Mouse (Mus musculus) C2C12 (cell line): ENCODE measurements at regions not wholly inside any gene's neighbourhood (a gene's known extent, or its start where the extent isn't known, plus 50 kb on each side); places are given as distances from the start of the nearest gene placed in this dataset.

ENCODE experiments used
- H3K27me3 ChIP-seq: one replicate; pipeline ENCODE4 v1.6.1; 2011; ENCODE audit not compliant: control insufficient read depth, insufficient read depth, insufficient read length
- H3K36me3 ChIP-seq: one replicate; pipeline ENCODE4 v1.6.1; 2011; ENCODE audit not compliant: control insufficient read depth, insufficient read depth
- H3K4me3 ChIP-seq: one replicate; pipeline ENCODE4 v1.5.1; 2011; ENCODE audit warnings: mild to moderate bottlenecking, control low read depth; ENCODE audit not compliant: poor library complexity, insufficient read depth, severe bottlenecking
- H3K79me2 ChIP-seq: one replicate; pipeline ENCODE4 v1.6.1; 2011; ENCODE audit not compliant: control insufficient read depth, insufficient read depth
- H3K79me3 ChIP-seq: one replicate; pipeline ENCODE4 v1.6.1; 2011; ENCODE audit warnings: low read depth, control low read depth
- H3ac ChIP-seq: one replicate; pipeline ENCODE3; 2011; ENCODE audit warnings: low read depth; ENCODE audit not compliant: control insufficient read depth, insufficient read length
- CEBPB ChIP-seq: IDR thresholded peaks from one replicate; pipeline ENCODE4 v1.6.1; 2011; ENCODE audit warnings: low read depth, mild to moderate bottlenecking, control low read depth, moderate library complexity
- CTCF ChIP-seq: IDR thresholded peaks from one replicate; pipeline ENCODE4 v1.5.1; 2011; ENCODE audit not compliant: control insufficient read depth, insufficient read depth, insufficient read length
- FOSL1 ChIP-seq: IDR thresholded peaks from one replicate; pipeline ENCODE4 v1.8.0; 2011; ENCODE audit warnings: mild to moderate bottlenecking, low read length; ENCODE audit not compliant: poor library complexity, insufficient read depth, severe bottlenecking
- MAX ChIP-seq: IDR thresholded peaks from one replicate; pipeline ENCODE4 v1.6.1; 2011; ENCODE audit warnings: mild to moderate bottlenecking, control low read depth
- MYOD1 ChIP-seq: IDR thresholded peaks from one replicate; pipeline ENCODE4 v1.6.1; 2011; ENCODE audit warnings: low read depth; ENCODE audit not compliant: control insufficient read depth, insufficient read length
- MYOG ChIP-seq: IDR thresholded peaks from one replicate; pipeline ENCODE4 v1.6.1; 2011; ENCODE audit not compliant: control insufficient read depth, insufficient read length; ENCODE audit errors: extremely low read depth
- USF1 ChIP-seq: IDR thresholded peaks from one replicate; pipeline ENCODE4 v1.6.1; 2011; ENCODE audit warnings: low read depth, mild to moderate bottlenecking, control low read depth, moderate library complexity

GRCm38 (mm10) chr14:48342944-48343343 is 103.0 kb upstream of the Tmem260 start:
- TF ChIP-seq CTCF (no peak), MYOG (no peak), MAX (no peak), FOSL1 (no peak), MYOD1 (no peak), USF1 (no peak), CEBPB (no peak)
- Histone ChIP-seq H3K36me3 (no peaks in the 10 kb centered on the region), H3K79me3 (no peaks in the 10 kb centered on the region), H3K27me3 (no peaks in the 10 kb centered on the region), H3K79me2 (no peaks in the 10 kb centered on the region), H3K4me3 (no peak overlapping the region), H3ac (no peak overlapping the region)

DNA sequence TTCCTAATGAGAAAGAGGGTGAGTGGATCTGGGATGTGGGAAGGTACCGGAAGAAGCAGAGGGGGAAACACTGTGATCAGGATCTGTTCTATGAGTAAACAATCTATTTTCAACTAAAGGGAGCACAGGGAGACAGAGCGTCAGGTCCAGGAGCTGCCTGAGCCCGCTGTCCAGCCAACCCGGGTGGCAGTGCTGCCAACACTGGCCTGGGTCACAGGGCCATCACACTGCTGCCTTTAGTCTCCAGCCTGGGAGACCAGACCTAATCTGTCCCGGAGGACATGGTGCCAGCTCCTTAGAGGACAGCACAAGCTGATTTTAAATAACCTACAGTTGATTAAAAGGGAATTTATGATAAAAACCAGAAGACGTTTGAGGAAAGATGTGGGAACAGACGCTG is 100.0 kb upstream of the Tmem260 start:
- no peak overlapping the region for H3K4me3 ChIP-seq

DNA sequence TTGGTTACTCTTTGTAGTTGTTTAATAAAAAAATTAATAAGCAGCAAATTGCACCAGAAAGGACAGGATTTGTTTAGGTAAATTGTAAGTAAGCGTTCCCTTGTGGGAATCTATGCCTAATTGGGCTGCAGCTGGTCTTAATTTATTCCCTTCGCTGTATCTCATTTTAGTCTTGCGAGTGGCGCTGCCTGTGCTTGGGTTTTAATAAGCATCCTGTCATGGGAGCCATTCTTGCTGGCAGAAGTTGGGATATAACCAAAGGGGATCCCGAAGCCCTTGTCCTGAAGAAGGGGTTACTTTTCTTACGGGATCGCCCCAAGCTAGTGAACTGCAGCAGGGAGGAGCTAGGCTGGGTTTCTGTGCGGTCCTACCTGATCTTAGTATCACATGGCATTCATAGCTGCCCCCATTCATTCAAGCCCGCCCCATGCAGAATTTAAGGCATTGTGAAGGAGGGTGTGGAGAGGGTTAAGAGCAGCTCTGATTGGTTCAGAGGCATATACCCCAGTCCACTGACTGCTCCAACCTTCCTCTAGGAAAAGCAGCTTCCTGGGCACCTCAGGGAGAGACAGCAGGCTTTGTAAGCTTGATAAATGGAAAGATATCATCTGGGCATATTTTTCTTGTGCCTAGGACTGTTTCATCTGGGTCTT is 96.4 kb upstream of the Tmem260 start:
- no peaks in the 10 kb centered on the region for H3K79me2 ChIP-seq
- H3K4me3 ChIP-seq, result no peak overlapping the region
- no peaks in the 10 kb centered on the region for H3K27me3 ChIP-seq
- TF ChIP-seq CEBPB (no peak), FOSL1 (no peak), CTCF (no peak), USF1 (no peak), MYOG (no peak), MAX (no peak), MYOD1 (no peak)
- no peak overlapping the region for H3ac ChIP-seq
- H3K36me3 ChIP-seq, result no peaks in the 10 kb centered on the region
- no peaks in the 10 kb centered on the region for H3K79me3 ChIP-seq

More for the DNA sequence above, 100.0 kb upstream of the Tmem260 start:
- no peak for TF ChIP-seq FOSL1
- TF ChIP-seq MYOG, result no peak
- no peak for TF ChIP-seq CEBPB
- TF ChIP-seq USF1, result no peak
- no peak for TF ChIP-seq MAX
- no peak for TF ChIP-seq CTCF
- no peak for TF ChIP-seq MYOD1
- H3ac ChIP-seq, result no peak overlapping the region
- no peaks in the 10 kb centered on the region for H3K79me2 ChIP-seq
- no peaks in the 10 kb centered on the region for H3K27me3 ChIP-seq
- no peaks in the 10 kb centered on the region for H3K36me3 ChIP-seq
- no peaks in the 10 kb centered on the region for H3K79me3 ChIP-seq

DNA sequence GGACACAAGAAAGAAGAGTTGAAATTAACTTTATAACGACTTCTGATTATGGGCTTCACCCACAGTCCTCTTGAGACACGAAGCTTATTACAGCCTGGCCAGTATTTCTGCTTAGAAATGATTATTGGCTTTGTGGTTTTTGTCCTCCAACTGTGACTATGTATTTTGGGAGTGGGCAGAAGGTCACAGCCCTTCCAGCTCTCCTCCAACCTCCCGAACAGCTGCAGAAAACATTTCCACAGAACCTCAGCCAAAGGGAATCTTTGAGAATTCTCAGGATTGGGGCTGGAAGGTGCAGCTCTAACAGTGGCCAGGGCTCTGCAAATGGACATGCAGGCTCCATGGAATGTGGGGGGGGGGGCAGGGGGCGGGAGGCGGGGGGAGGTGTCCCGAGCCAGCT is 94.3 kb upstream of the Tmem260 start:
- Histone ChIP-seq H3K79me2 (no peaks in the 10 kb centered on the region), H3K27me3 (no peaks in the 10 kb centered on the region), H3K4me3 (no peak overlapping the region), H3ac (no peak overlapping the region), H3K36me3 (no peaks in the 10 kb centered on the region), H3K79me3 (no peaks in the 10 kb centered on the region)
- no peak for TF ChIP-seq FOSL1

DNA sequence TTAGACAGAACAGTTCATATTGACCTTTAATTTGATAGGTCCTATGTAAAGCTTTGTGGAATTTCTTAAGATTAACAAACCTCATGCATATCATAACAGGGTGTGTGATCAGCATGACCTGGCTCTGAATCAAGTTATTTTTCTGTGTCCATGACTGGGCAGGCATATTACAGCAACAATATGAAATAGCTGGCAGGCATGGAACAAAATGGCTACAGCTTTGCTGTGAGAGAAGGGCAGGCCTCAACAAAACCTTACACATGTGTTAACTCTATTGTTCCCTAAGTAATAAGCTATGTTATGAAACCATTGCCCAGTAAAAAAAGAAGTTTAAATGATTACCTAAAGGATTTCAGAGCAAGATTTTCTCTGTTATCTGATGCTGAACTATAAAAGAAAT is 93.1 kb upstream of the Tmem260 start:
- H3K79me3 ChIP-seq, result no peaks in the 10 kb centered on the region
- no peaks in the 10 kb centered on the region for H3K27me3 ChIP-seq
- no peak overlapping the region for H3ac ChIP-seq
- no peak overlapping the region for H3K4me3 ChIP-seq
- TF ChIP-seq USF1, result no peak
- TF ChIP-seq CTCF, result no peak
- no peak for TF ChIP-seq FOSL1
- TF ChIP-seq CEBPB, result no peak
- no peak for TF ChIP-seq MAX
- TF ChIP-seq MYOD1, result no peak
- TF ChIP-seq MYOG, result no peak
- no peaks in the 10 kb centered on the region for H3K79me2 ChIP-seq
- H3K36me3 ChIP-seq, result no peaks in the 10 kb centered on the region

DNA sequence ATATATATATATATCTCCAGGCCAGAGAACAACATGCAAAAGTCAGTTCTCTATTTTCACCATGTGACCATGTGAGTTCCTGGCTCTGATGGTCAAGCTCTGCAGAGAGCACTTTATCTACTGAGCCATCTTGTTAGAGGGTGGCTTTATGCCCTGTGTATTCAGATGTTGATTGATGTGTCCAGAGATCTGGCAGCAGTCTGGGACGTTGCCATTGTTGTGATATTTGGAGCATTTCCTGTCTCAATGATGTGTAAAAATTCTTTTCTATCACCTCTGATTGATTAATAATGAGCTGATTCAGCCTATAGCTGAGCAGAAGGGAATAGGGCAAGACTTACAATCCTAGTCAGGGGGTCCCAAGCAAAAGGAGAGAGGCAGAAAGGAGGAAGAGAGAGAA is 91.7 kb upstream of the Tmem260 start:
- no peak for TF ChIP-seq USF1
- TF ChIP-seq MYOG, result no peak
- TF ChIP-seq MYOD1, result no peak
- no peak for TF ChIP-seq CEBPB
- TF ChIP-seq CTCF, result no peak
- no peak for TF ChIP-seq MAX
- no peak for TF ChIP-seq FOSL1
- H3K4me3 ChIP-seq, result no peak overlapping the region
- H3K27me3 ChIP-seq, result no peaks in the 10 kb centered on the region
- H3K79me3 ChIP-seq, result no peaks in the 10 kb centered on the region
- no peak overlapping the region for H3ac ChIP-seq
- no peaks in the 10 kb centered on the region for H3K79me2 ChIP-seq
- no peaks in the 10 kb centered on the region for H3K36me3 ChIP-seq
